Mouse (Mus musculus) WW6 (cell line): ENCODE results near the gene Gm20738.
"Not testable (repeated sequence)": the region's sequence is repeated elsewhere in the genome, so short reads cannot be mapped to it uniquely, and the experiment has no call there.

ENCODE experiments used
- DNase-seq: peaks from one replicate; pipeline ENCODE4 v3.0.0-alpha.2; 2013; ENCODE audit warnings: low read depth, low spot score

Gm20738 gene

GRCm38 (mm10) chrY:37957511-37957910 is at the start of gene Gm20738:
Gm20738 (plus strand) TSS chrY:37957811.
- not testable (repeated sequence) for DNase-seq
